Mouse (Mus musculus) telencephalon, adult 2 months (tissue): ENCODE measurements around the gene Cstf3.
"Not testable (repeated sequence)": the region's sequence is repeated elsewhere in the genome, so short reads cannot be mapped to it uniquely, and the experiment has no call there.

Experiments used
- DNase-seq: peaks from one replicate; pipeline ENCODE4 v3.0.0-alpha.2; 2011; ENCODE audit warnings: low read depth, low spot score

Cstf3 gene

DNA sequence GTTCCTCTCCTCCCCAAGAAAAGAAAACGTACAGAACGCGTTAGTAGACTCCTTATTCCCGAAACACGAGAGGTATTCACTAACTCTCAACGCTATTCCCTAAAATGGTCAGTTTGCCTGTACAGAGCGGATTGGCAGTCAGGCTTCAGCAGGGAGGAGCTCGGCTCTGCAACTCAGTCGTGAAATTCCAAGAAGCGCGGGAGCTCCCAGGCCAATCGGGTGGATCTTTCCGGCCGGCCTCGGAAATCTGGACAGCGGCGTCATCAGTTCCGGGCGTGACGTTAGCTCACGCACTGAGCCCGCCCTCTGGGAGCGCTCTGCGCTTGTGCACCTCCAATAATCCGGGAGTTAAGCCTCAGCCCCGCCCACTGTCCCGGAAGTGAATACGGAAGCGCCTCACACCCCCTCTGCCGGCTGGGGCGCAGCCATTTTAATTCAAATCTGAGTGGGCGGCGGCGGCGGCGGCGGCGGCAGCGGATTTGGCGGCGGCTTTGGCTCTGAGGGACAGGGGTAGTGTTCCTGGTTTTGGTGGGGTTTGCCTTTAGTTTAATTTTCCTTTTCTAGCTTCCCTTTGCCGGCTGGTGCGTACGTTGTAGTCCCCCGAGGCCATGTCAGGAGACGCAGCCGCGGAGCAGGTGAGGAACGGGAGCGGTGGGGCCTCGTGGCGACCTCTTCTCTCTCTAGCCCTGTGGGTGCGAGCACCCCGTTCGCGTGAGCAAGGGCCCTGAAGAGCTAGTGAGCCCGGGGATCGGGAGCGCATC is at the start of gene Cstf3:
Cstf3 (plus strand) TSS at position 456 of the 761 bp plus-strand sequence.
- peak; percentile 98 for DNase-seq

DNA sequence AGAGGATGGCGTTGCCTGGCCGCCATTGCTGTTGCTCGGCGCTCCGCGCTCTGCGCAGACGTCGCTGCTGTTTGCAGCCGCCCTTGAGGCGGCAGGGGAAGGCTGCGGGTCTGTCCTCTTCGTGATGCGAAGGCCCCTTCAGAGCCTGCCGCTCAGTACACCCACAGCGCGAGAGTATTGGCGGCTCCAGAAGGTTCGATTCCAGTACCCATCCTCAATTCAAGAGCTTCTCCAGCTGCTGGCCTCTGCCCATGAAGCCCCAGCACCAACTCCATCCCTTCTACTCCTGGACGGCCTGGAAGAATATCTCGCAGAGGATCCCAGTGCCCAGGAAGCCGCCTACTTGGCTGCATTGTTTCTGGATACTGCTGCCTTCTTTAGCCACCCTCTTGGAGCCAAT is 33.6 kb upstream of the Cstf3 start:
- not testable (repeated sequence) for DNase-seq

DNA sequence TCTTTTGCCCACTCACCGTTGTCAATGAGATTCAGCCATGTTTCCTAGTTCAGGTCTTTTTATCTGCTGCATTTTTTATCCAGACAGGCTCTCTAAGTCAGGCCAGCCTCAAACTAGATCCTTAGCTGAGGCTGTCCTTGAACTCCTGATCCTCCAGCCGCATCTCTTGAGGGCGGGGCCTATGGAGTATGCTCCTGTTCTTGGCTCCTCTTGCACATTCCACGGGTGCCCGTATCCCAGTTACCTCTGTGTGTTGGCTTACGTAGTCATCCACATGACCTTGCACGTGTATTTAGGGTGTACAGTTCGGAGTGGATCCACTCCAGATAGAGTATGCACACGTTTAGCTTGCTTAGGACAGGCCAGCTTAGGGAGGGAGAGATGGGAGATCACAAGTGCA is 32.6 kb upstream of the Cstf3 start:
- DNase-seq = no peak

DNA sequence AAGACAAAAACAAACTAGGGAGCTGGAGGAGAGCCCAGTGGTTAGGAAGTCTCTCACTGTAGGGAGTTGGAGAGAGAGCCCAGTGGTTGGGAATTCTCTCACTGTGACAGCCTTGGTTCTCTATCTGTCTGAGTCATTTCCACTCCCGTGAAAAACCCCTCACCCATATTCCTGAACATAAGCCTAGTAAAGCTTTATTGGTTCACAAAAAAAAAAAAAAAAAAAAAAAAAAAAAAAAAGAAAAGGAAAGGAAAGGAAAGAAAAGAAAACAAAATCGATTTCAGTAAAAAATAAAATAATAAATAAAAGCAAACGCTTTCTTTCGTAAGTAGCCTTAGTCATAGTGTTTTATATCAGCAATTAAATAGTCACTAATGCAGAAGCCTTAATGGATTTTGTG is 32.0 kb upstream of the Cstf3 start:
- no peak for DNase-seq

DNA sequence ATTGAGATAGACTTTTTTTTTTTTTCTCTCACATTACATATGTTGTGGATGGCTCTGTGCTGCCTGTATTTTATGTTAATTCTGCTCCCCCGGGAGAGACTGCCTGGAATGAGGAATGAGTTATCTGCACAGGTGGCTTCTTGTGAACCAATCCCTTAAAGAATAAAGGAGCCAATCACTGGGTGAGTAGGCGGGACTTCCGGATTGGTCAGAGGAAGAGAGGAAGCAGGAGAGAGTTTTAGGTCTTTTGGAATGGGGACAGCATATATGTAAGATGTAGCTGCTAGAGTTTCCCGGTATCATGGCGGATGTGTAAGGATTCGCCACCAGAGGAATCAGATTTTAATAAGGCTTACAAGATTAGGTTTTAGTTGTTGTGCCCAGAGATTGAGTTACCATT is 31.4 kb upstream of the Cstf3 start:
- no peak for DNase-seq

DNA sequence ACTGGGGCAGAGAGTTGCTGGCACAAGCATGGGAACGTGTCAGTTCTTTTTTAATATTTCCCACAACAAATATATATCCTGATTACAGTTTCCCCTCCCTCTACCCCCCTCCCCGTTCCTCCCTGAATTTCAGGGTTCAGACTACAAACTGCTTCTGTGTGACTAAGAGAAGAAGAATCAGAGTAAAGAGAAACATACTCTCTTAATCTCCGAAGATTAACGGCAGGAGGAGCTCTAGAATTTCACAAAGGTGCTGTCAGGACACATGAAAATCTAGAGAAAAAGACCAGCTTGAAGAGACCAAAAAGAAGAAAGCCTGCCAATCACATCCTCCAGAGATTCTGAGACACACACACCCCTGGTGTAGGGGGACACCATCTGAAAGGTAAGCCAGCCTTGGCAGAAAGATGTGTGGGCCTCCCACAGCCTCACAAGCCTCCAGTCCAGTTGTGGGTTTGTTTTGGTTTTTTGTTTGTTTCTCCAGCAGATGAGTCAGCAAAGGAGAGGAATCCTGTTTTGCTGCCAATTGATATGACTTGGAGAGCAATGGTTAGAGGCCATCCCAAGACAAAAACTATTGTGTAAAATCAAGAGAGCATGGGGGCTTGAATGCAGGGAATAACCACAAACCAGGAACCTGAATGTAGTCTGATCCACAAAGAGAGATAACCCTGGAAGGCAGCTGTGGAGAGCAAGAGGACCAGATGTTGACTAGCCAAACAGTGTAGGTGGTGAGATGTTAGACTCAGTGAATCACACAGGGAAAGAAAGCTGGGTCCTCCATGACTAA is 30.5 kb upstream of the Cstf3 start:
- no peak for DNase-seq

DNA sequence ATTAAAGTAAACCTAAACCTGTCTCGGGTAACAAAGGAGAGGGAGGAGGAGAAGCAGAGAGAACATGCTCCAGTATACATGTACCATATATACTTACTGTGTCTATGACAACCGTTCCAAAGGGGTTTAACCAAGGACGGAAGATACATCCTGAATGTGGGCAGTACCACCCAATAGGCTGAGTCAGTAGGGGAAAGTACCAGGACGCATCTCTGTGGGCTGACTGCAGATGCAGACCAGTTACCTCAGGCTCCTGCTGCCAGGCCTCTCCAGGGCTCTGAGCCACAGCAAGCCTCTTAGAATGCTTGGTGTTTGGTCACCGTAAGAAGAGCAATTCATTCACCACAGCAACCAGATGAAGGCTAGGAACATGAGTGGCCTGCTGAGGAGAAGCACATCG is 28.9 kb upstream of the Cstf3 start:
- no peak for DNase-seq

DNA sequence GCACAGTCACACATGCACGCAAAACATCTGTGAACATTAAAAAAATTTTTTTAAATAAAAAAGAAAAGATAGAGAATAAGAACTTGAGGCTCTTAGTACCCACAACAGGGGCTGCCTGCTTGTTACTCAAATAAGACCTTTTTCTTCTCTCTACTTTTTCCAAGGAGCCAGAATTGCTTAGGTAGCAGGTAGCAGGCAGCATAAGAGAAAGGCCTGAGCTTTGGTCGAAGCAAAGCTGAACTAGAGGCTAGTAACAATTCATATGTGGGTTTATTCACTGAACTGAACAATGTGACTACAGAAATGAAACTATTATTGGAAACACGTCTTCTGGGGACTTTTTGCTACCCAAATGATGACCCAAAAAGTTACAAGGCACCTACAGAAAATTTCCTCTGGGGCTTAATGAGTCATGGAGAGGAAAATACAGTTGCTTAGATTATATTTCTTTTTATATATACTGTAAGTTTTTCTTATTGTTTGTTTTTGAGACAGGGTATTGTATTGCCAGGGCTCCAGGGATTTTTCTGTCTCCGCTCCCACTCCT is 28.3 kb upstream of the Cstf3 start:
- DNase-seq = no peak

DNA sequence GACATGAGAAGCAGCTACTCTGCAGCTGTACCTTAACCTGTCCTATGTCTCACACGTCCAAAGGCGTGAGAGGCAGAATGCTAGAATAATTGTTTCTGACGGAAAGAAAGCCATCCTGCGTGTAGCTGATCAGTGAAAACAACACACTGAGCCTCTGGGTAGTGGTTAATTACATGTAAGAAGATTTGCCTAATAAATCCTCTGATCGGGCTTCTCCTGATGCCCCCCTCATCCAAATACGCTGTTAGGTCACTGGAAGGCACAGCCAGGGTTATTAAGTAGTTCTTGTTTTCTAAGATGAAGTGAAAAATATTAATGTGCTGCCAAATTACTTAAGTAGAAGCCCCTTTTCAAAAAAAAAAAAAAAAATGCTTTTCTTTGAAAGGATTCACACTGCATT is 18.3 kb upstream of the Cstf3 start:
- DNase-seq = no peak

DNA sequence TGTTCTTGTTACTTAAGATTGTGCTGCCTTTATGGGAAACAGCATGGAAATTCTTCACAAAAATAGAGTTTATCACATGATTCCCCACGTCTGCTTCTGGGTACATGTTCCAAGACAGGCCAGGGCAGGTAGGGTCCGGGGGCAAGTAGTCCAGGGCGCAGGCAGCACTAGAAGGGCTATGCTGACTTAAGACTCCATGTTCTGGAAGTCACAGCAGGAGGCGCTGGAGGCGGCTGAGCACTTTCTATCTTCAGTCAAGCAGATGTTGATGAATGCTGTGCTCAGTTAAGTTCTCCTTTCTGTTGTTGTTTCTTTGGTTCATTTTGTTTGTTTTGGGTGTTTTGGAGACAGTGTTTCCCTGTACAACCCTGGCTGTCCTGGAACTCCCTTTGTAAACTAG is 14.1 kb upstream of the Cstf3 start:
- DNase-seq = no peak

DNA sequence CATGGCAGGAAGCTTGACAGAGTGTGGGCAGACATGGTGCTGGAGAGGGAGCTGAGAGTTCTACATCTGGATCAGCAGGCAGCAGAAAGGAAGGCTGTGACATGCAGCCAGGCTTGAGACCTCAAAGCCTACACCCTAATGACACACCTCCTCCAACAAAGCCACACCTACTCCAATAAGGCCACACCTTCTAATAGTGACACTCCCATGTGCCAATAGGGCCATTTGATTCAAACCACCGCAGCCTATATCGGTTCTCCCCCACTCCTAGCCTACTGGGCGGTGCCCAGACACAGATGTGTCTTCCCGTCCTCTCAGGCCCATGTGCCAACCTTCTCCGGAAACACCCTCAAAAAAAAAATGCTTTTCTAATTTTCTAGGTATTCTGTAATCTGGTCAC is 12.3 kb upstream of the Cstf3 start:
- no peak for DNase-seq

DNA sequence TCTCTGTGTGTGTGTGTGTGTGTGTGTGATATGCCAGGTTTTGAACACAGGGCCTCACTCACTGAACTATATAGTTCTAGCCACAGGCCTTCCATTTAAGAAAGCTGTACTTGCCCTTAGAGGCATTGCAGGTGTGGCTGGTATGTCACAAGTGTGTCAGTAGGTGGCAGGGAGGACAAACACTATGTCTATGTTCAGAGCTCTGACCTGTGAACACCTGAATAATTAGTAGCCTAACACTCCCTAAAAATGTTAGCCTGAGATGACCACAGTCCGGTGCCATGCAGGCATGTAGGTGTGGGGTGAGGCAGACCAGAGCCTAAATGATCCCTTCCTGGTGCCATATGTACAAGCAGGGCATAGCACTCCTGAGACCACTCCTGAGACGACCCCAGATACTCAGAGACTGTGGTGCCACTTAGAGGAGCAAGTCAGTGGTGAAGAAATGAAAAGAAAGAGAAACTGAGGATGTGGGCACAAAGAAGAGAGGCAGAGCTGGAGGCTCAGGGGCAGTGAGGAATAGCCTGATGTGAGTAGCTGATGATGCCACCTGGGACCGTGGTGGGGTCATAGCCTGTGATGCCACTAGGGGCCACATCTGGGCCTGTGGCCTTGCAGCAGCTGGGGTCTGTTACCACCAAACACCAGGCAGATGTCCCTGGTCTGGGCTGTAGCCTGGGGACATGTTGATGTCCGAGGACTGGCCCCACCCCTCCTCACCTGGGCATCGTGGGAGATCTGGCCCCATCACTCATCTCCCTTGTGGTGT is 11.3 kb upstream of the Cstf3 start:
- DNase-seq = no peak

DNA sequence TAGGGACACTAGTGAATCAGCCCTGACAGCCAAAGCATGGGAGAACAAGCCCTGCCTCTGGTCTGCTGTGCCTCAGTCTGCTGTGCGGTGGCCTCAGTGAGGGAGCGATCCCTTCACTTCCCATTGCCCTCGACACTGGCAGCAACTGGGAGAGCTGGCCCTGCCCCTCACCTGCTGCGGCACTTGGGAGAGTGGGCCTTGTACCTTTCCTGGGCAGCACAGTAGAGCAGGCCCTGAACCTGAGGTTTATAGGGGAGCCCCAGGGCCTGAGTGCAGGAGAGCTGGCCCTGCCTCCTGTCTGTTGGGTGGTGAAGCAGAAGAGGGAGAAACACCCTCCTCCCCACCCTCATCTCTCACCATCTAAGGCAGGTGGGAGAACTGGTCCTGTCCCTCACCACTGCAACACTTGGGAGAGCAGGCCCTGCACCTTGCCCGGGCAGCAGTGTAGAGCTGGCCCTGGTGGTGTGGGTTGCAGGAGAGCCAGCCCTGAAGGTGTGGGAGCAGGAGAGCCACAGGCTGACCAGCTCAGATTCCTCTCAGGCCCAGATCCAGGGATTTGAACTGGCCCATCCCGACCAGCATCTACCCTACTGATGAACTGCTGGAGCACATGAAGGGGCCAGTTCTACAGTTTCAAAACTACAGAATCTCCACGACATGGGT is 10.4 kb upstream of the Cstf3 start:
- DNase-seq = no peak

DNA sequence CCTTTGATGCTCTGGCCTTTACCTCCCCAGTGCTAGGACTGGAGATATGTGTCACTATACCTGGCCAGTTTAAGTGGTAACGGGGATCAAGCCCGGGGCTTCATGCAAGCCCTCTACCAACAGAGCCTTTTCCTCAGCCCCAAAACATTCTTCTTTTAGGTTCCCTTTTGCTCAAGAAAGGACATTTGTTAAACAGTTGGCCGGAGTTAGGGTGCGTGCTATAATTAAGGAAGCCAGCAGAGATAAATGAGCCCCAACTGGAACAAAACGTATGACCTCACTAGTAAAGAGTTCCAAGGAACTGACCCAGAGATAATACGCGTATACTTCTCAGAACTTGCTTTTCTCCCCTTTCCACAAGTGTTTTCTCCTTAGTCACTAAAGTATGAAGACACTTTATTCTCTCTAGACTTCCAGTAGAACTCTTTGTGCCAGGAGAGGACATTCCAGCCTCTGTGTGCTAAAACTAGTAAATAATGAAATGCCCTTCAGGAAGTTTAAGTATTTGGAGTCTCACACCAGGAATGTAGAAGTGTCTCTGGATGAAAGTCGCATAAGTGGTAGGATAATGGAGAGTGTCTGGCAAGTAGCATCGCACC is 8.9 kb upstream of the Cstf3 start:
- no peak for DNase-seq

DNA sequence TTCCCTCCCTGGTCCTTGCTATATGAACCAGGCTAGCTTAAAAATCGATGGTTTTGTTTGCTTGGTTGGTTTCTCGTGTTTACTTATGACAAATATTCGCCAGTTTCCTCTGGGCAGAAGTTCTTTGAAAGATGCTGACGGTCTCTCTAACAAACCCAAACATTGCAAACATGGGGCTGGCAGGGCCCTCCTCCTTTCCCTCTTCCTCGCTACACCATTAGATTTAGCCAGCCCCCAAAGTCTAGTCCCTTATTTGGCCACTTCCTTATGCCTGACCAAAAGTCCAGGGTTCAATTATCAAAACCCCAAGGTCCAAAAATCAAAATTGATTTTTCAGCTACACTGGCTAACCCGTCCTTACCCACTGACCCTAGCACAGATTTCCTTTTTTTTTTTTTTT is 7.3 kb upstream of the Cstf3 start:
- DNase-seq = no peak

DNA sequence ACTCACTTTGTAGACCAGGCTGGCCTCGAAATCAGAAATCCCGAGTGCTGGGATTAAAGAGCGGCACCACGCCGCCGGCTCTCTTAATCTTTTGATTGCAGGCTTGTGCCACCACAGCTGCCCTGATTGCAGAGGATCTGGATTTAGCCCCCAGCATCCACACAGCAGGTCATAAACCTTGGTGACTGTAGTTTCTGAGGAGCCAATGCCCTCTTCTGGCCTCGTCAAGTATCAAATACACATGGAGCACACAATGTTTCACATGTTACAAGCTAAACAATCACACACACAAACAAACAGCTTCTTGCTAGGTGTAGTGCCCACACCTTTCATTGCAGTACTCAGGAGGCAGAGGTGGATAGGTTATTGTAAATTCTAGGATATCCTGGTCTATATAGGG is 6.1 kb upstream of the Cstf3 start:
- no peak for DNase-seq

DNA sequence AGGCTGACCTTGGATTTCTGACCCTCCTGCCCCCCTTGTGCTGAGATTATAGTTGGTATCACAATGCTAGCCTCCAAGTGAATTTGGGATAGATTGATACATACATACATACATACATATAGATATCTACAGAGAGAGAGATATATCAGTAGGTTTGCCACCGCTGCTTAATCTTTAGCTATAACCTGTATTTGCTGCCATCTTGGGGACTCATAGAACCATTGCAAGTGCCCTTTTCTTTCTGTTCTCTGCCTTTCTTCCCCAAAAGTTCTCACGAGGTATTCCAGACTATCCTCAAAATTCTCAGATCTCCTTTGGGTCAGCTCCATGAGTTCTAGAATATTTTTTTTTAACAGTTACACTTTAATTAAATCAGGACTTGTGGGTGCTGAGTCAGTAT is 4.7 kb upstream of the Cstf3 start:
- DNase-seq = no peak

DNA sequence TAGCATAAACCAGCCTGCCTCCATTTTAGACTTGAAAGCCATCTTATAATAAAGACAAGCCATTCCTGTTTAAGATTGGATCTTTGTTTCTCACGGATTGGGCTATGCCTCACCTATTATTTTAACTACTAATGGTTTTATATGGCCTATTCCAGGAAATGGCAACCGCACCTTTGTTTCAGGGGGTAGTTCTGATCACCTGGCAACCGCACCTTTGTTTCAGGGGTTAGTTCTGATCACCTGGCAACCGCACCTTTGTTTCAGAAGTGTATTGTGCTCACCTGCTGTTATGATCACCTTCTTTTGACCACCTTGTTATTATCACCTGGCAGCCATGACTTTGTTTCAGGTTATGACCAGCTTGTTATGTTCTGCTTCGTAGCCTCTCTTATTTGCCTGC is 1.8 kb upstream of the Cstf3 start:
- no peak for DNase-seq

DNA sequence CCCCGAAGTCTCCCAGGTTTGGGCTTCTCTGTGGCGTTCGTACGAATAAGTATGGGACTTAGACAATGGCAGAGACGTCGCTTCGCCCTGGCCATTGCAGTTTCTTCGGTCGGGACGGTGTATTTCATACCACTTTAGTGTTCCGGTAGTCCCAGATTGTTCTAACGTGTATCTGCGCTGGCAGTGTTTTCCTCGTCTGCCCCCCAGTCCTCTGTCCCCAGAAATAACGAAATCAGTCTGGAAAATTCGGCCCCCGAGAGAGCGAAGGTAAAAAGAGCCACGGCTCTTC is 450 bp downstream of the Cstf3 start:
- DNase-seq = no peak

DNA sequence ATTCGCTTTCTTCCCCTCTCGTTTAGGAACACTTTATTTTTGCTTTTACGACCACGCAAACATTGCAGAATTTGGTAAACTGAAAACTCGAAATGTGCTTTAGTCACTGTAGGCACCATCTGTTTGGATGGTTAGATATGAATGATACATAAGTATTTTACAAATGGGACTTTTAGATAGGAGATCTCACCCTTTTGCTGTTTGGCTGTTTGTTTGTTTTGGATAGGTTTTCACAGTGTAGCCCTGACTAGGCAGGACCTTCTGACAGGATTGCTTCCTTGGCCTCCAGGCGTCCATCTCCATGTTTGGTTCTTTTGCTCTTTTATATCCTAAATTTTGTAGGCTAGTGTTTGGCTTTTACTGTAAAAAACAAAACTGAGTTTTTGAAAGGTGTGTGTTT is 818 bp downstream of the Cstf3 start:
- DNase-seq = no peak

DNA sequence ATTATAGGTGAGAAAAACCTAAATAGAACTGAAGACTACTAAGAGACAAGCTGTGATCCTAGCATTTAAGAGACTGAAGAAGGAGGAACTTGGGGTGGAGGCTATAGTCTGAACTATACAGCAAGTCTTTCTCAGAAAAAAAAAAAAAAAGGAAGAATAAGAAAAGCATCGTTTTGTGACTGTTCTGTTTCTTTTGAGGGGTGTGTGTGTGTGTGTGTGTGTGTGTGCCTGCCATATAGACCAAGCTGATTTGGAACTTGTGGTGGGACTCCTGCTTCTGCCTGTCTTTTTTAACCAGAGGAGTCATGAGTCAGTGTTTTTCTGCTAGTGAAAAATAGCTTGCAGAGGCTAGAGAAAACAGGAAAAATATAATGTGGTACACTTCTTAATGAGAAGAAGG is 4.7 kb downstream of the Cstf3 start:
- no peak for DNase-seq

DNA sequence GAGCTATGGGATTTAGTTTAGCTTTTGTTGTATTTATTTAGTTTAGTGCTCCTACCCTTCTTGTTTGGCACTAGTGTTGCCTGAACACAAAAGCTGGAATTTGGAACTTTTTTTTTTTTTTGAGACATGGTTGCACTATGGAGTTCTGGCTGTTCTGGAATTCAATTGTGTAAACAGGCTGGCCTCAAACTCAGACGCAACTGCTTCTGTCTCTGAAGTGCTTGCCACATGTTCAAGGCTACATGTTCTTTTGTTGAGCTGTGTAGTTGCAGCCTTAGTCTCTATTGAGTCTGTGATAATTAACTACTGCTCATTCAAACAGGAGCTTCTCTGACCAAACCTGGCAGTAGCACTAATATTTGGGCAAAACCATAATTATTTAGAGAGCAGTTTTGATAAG is 13.1 kb downstream of the Cstf3 start:
- DNase-seq = no peak
